Mouse (Mus musculus): ENCODE results near the gene Vwf. TPM values are rescaled to one million over a fixed set of nuclear protein-coding genes. Genes with fewer than 3 reads are reported as not detected.

The Vwf gene
- polyA plus RNA-seq, 1 experiment = 15.4 TPM

DNA sequence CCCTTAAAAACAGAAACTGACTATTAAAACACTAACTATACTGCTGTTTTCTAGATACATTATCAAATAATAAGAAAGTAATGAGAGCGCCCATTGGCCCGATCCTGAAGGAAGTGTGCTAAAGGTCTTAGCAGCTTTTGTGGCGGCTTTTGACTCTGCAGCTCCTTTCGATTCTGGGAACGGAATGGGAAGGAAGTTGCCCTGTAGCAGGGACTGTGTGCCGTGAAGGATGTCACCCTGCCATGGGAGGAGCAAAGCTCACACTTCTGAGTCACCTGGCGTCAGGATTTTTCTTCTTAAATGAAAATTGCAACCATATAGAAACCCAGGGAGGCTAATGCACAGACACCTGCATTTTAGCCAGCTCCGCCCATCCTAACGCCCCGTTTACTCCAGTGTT, 1.8 kb downstream of the Vwf start:
- H3K27ac ChIP-seq (ENCODE audit: control insufficient read depth, insufficient read depth, low read depth, low read length) = no peak overlapping the region
- no peak for TF ChIP-seq POLR2A (IDR thresholded peaks at IDR 0.05; ENCODE audit: control insufficient read depth, low read depth, low read length)
- TF ChIP-seq CTCF (IDR thresholded peaks at IDR 0.05; ENCODE audit: control insufficient read depth, insufficient read depth, insufficient replicate concordance, low read depth, low read length) = no peak
- H3K36me3 ChIP-seq (ENCODE audit: control insufficient read depth, insufficient read depth, low read length) = no peaks in the 10 kb centered on the region
- H3K4me3 ChIP-seq (ENCODE audit: control insufficient read depth, low read depth, low read length) = no peak overlapping the region
- H3K27me3 ChIP-seq (ENCODE audit: control insufficient read depth, insufficient read depth, low read length) = no peaks in the 10 kb centered on the region
- H3K4me1 ChIP-seq (ENCODE audit: control insufficient read depth, insufficient read depth, low read length) = no peaks in the 10 kb centered on the region

DNA sequence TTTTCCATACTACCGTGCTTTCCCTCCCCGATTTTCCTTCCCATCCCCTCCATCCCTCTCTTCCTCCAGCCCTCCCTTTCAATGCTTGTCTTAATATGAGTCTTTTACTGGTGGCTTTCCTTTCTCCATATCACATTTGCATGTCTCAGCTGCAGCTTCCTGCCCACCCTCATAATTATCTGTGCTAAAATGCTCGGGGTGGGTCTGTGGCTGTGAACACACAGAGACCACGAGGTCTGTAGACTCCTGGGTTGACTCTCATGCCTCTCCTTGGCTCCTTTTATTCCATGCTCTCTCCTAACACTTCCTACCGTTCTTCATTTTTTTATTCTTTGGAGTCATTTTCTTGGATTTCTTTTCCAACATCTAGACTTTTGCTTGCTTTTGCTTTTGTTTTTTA, 3.6 kb downstream of the Vwf start:
- H3K4me3 ChIP-seq (ENCODE audit: control insufficient read depth, low read depth, low read length) = no peak overlapping the region
- H3K27ac ChIP-seq (ENCODE audit: control insufficient read depth, insufficient read depth, low read depth, low read length) = no peak overlapping the region
- no peaks in the 10 kb centered on the region for H3K27me3 ChIP-seq (ENCODE audit: control insufficient read depth, insufficient read depth, low read length)
- H3K4me1 ChIP-seq (ENCODE audit: control insufficient read depth, insufficient read depth, low read length) = no peaks in the 10 kb centered on the region
- no peak for TF ChIP-seq POLR2A (IDR thresholded peaks at IDR 0.05; ENCODE audit: control insufficient read depth, low read depth, low read length)
- TF ChIP-seq CTCF (IDR thresholded peaks at IDR 0.05; ENCODE audit: control insufficient read depth, insufficient read depth, insufficient replicate concordance, low read depth, low read length) = no peak
- no peaks in the 10 kb centered on the region for H3K36me3 ChIP-seq (ENCODE audit: control insufficient read depth, insufficient read depth, low read length)

DNA sequence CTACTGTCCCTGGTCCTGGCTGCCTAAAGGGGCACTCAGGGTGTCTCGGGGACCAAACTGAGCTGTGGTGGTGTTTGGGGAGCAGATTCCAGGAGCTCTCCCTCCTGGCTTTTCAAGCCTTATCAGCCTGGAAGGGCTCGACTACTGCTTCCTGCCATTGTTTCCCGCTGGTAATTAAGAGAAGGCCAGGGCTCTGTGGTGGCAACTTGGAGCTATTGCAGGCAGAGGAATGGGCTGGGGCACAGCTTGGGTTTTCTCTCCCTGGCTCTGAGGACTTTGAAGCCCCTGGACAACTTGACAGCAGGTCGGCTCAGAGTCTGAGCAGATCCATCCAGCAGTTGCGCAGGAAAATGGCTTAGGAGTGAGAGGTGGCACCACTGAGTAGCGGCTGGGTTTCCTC, 6.2 kb downstream of the Vwf start:
- Histone ChIP-seq H3K27me3 (ENCODE audit: control insufficient read depth, insufficient read depth, low read length) (no peaks in the 10 kb centered on the region), H3K27ac (ENCODE audit: control insufficient read depth, insufficient read depth, low read depth, low read length) (no peak overlapping the region), H3K4me1 (ENCODE audit: control insufficient read depth, insufficient read depth, low read length) (peaks cover 2% of the 10 kb centered on the region), H3K36me3 (ENCODE audit: control insufficient read depth, insufficient read depth, low read length) (no peaks in the 10 kb centered on the region), H3K4me3 (ENCODE audit: control insufficient read depth, low read depth, low read length) (no peak overlapping the region)
- TF ChIP-seq CTCF (IDR thresholded peaks at IDR 0.05; ENCODE audit: control insufficient read depth, insufficient read depth, insufficient replicate concordance, low read depth, low read length) = no peak

DNA sequence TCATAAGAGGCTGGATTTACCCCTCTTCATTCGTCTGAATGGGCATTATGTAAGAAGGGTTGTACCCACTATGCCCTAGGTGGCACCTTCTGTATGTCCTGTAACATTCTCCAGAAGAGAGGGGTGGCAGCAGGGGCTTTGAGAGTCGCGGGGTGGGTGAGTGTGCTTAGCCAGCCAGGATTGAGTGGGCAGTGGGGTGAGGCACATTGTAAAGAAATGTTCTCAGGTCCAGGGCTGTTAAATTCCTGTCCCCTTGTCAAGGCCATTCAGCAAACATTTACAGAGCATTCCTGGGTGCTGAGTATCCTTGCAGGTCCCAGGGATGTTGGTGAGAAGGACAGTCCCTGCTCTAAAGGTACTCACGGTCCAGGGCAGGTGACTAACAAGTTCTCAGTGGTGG, 7.0 kb downstream of the Vwf start:
- no peaks in the 10 kb centered on the region for H3K36me3 ChIP-seq (ENCODE audit: control insufficient read depth, insufficient read depth, low read length)
- no peak overlapping the region for H3K27ac ChIP-seq (ENCODE audit: control insufficient read depth, insufficient read depth, low read depth, low read length)
- peaks cover 2% of the 10 kb centered on the region for H3K4me1 ChIP-seq (ENCODE audit: control insufficient read depth, insufficient read depth, low read length)
- no peak overlapping the region for H3K4me3 ChIP-seq (ENCODE audit: control insufficient read depth, low read depth, low read length)
- H3K27me3 ChIP-seq (ENCODE audit: control insufficient read depth, insufficient read depth, low read length) = no peaks in the 10 kb centered on the region
- TF ChIP-seq POLR2A (IDR thresholded peaks at IDR 0.05; ENCODE audit: control insufficient read depth, low read depth, low read length) (no peak), CTCF (IDR thresholded peaks at IDR 0.05; ENCODE audit: control insufficient read depth, insufficient read depth, insufficient replicate concordance, low read depth, low read length) (no peak)

DNA sequence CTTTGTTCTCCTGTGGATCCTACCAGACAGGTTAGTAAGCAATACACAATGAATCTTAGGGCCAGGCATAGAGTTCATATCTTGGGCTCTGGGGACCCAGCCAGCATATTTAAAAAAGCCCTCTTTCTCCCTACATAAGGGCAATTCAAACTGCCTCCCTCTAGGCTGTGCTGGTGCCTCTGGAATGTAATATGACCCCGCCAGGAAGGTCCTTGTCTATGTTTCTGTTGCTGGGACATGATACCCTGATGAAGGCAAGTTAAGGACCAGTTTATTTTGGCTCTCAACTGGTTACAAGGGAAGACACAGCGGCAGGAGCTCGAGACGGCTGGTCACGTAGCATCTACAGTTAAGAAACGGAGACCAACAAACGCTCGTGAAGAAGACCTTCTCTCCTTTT, 12.3 kb downstream of the Vwf start:
- H3K27me3 ChIP-seq (ENCODE audit: control insufficient read depth, insufficient read depth, low read length) = no peaks in the 10 kb centered on the region
- H3K27ac ChIP-seq (ENCODE audit: control insufficient read depth, insufficient read depth, low read depth, low read length) = no peak overlapping the region
- H3K36me3 ChIP-seq (ENCODE audit: control insufficient read depth, insufficient read depth, low read length) = no peaks in the 10 kb centered on the region
- TF ChIP-seq CTCF (IDR thresholded peaks at IDR 0.05; ENCODE audit: control insufficient read depth, insufficient read depth, insufficient replicate concordance, low read depth, low read length) = no peak
- no peak for TF ChIP-seq POLR2A (IDR thresholded peaks at IDR 0.05; ENCODE audit: control insufficient read depth, low read depth, low read length)
- H3K4me3 ChIP-seq (ENCODE audit: control insufficient read depth, low read depth, low read length) = no peak overlapping the region
- H3K4me1 ChIP-seq (ENCODE audit: control insufficient read depth, insufficient read depth, low read length) = peaks cover 2% of the 10 kb centered on the region

DNA sequence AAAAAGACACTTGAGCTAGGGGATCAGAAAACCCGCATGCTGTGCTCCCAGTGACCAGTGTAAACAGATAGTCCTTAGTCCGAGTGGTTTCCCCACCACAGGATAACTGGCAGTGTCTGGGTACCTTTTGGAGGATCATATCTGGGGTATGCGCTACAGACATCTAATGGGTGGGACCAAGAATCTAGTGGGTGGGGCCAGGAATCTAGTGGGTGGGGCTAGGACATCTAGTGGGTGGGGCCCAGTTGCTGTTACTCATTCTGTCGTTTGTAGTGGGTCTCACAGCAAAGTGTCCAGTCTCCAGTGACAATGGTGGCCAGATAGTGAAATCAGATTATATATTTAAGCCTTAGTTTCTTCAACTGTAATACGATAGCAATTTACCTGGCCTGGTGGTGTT, 14.5 kb downstream of the Vwf start:
- Histone ChIP-seq H3K4me3 (ENCODE audit: control insufficient read depth, low read depth, low read length) (no peak overlapping the region), H3K27me3 (ENCODE audit: control insufficient read depth, insufficient read depth, low read length) (no peaks in the 10 kb centered on the region), H3K36me3 (ENCODE audit: control insufficient read depth, insufficient read depth, low read length) (no peaks in the 10 kb centered on the region), H3K27ac (ENCODE audit: control insufficient read depth, insufficient read depth, low read depth, low read length) (no peak overlapping the region), H3K4me1 (ENCODE audit: control insufficient read depth, insufficient read depth, low read length) (peaks cover 2% of the 10 kb centered on the region)
- TF ChIP-seq POLR2A (IDR thresholded peaks at IDR 0.05; ENCODE audit: control insufficient read depth, low read depth, low read length) (no peak), CTCF (IDR thresholded peaks at IDR 0.05; ENCODE audit: control insufficient read depth, insufficient read depth, insufficient replicate concordance, low read depth, low read length) (no peak)

DNA sequence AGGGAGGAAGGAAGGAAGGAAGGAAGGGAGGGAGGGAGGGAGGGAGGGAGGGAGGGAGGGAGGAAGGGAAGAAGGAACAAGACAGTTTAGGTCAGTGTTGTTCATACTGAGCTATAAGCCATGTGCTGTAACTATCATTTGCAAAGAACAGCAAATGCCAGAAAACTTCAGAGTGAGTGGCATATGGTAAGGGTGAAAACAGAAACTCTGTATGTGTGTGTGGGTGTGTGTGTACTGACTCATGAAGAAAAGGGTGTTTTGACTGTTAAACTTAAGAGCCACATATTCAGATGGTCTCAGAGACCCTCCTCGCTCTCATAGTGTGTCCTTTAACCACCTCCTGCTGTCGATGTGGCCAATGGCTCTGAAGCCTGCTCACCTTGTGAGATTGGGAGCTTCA, 14.9 kb downstream of the Vwf start:
- Histone ChIP-seq H3K4me1 (ENCODE audit: control insufficient read depth, insufficient read depth, low read length) (peaks cover 2% of the 10 kb centered on the region), H3K36me3 (ENCODE audit: control insufficient read depth, insufficient read depth, low read length) (no peaks in the 10 kb centered on the region), H3K27ac (ENCODE audit: control insufficient read depth, insufficient read depth, low read depth, low read length) (no peak overlapping the region), H3K27me3 (ENCODE audit: control insufficient read depth, insufficient read depth, low read length) (no peaks in the 10 kb centered on the region), H3K4me3 (ENCODE audit: control insufficient read depth, low read depth, low read length) (no peak overlapping the region)
- TF ChIP-seq CTCF (IDR thresholded peaks at IDR 0.05; ENCODE audit: control insufficient read depth, insufficient read depth, insufficient replicate concordance, low read depth, low read length) = no peak
- no peak for TF ChIP-seq POLR2A (IDR thresholded peaks at IDR 0.05; ENCODE audit: control insufficient read depth, low read depth, low read length)

DNA sequence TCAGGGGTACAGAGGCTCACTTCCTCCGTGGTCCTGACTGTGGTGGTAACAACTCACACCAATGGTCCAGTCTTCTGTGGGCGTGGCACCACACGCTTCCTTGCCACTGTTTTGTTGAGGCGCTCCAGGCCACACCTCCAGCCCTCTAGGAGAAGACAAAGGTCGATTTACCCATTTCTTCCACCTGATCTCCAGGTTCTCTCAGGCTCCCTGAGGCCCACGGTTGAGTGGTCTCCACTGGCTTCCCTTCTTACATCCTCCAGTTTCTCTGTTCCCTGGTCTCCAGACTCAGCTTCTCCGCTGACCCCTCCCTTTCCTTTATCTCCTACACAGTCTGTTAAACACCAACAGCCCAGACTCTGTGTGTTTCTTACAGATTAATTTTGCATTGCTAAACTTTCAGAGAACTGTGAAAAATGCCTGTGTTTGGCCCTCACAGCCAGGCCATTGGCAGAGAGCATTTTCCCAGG, 18.3 kb downstream of the Vwf start:
- no peaks in the 10 kb centered on the region for H3K4me1 ChIP-seq (ENCODE audit: control insufficient read depth, insufficient read depth, low read length)
- no peak for TF ChIP-seq POLR2A (IDR thresholded peaks at IDR 0.05; ENCODE audit: control insufficient read depth, low read depth, low read length)
- TF ChIP-seq CTCF (IDR thresholded peaks at IDR 0.05; ENCODE audit: control insufficient read depth, insufficient read depth, insufficient replicate concordance, low read depth, low read length) = no peak
- no peaks in the 10 kb centered on the region for H3K36me3 ChIP-seq (ENCODE audit: control insufficient read depth, insufficient read depth, low read length)
- H3K4me3 ChIP-seq (ENCODE audit: control insufficient read depth, low read depth, low read length) = no peak overlapping the region
- H3K27me3 ChIP-seq (ENCODE audit: control insufficient read depth, insufficient read depth, low read length) = no peaks in the 10 kb centered on the region
- no peak overlapping the region for H3K27ac ChIP-seq (ENCODE audit: control insufficient read depth, insufficient read depth, low read depth, low read length)
